ENCODE assay signal across 8 mouse cellular contexts in genomic region chr1:127206020-127206641, GRCm38 (mm10). TPM values are rescaled to one million over a fixed set of nuclear protein-coding genes. Genes with fewer than 3 reads are reported as not detected.
DNase-seq lines count a peak whose midpoint lies in the region; ATAC-seq and TF ChIP-seq lines count a peak whose summit lies in the region.

No protein-coding gene starts in this region.

- no peaks in the 10 kb centered on the region for H3K36me3 ChIP-seq in heart, embryonic 13.5 days
- H3K36me3 ChIP-seq in kidney, embryonic 16.5 days (ENCODE audit: insufficient read depth, low read length) = no peaks in the 10 kb centered on the region
- no peaks in the 10 kb centered on the region for H3K36me3 ChIP-seq in liver, embryonic 15.5 days (replicated peaks)
- no peaks in the 10 kb centered on the region for H3K36me3 ChIP-seq in stomach, embryonic 16.5 days (ENCODE audit: control insufficient read depth, insufficient read depth, low read length)

- H3K4me3 ChIP-seq in embryonic fibroblast, embryonic 13.5 days (ENCODE audit: insufficient read depth, low read length) = peak overlapping the region; percentile 75
- peak overlapping the region; percentile 84 for H3K4me3 ChIP-seq in heart, embryonic 13.5 days
- peak overlapping the region; percentile 91 for H3K4me3 ChIP-seq in kidney, embryonic 16.5 days (ENCODE audit: low read length)
- peak overlapping the region; percentile 69 for H3K4me3 ChIP-seq in liver, embryonic 15.5 days (replicated peaks)
- H3K4me3 ChIP-seq in stomach, embryonic 16.5 days (replicated peaks; ENCODE audit: low read length) = peak overlapping the region; percentile 94

- peak; percentile 72 for TF ChIP-seq POLR2A in embryonic fibroblast, embryonic 13.5 days (IDR thresholded peaks at IDR 0.05; ENCODE audit: low read depth, low read length)

- DNase-seq in B cell, adult 2 months = peak; percentile 43 to 51
- DNase-seq in adrenal gland, postnatal 25 days = peak; percentile 51
- DNase-seq in natural killer cell, adult 2 months (ENCODE audit: low spot score in 2 of 2) = peak; percentile 39 to 43

- no peaks in the 10 kb centered on the region for H3K9me3 ChIP-seq in heart, embryonic 13.5 days
- H3K9me3 ChIP-seq in kidney, embryonic 16.5 days (ENCODE audit: low read length) = no peaks in the 10 kb centered on the region
- H3K9me3 ChIP-seq in liver, embryonic 15.5 days (replicated peaks) = no peaks in the 10 kb centered on the region
- H3K9me3 ChIP-seq in stomach, embryonic 16.5 days (replicated peaks; ENCODE audit: control insufficient read depth, low read length) = no peaks in the 10 kb centered on the region

- H3K4me1 ChIP-seq in embryonic fibroblast, embryonic 13.5 days (ENCODE audit: control insufficient read depth, insufficient read depth, low read length) = peaks cover 3% of the 10 kb centered on the region; the same call in 1 of the 2 replicates
- H3K4me1 ChIP-seq in heart, embryonic 13.5 days = peaks cover 20% of the 10 kb centered on the region
- peaks cover 28% of the 10 kb centered on the region for H3K4me1 ChIP-seq in kidney, embryonic 16.5 days (ENCODE audit: insufficient read depth, low read length)
- peaks cover 23% of the 10 kb centered on the region for H3K4me1 ChIP-seq in liver, embryonic 15.5 days (replicated peaks)
- peaks cover 12% of the 10 kb centered on the region for H3K4me1 ChIP-seq in stomach, embryonic 16.5 days (ENCODE audit: control insufficient read depth, insufficient read depth, low read length)

- peak overlapping the region; percentile 89 for H3K9ac ChIP-seq in heart, embryonic 13.5 days
- peak overlapping the region; percentile 78 for H3K9ac ChIP-seq in kidney, embryonic 16.5 days (replicated peaks; ENCODE audit: low read length)
- H3K9ac ChIP-seq in liver, embryonic 15.5 days = peak overlapping the region; percentile 67
- peak overlapping the region; percentile 87 for H3K9ac ChIP-seq in stomach, embryonic 16.5 days (ENCODE audit: low read length)

- ATAC-seq in heart, embryonic 13.5 days (ENCODE audit: extremely low read depth, insufficient number of reproducible peaks, low FRiP score, low TSS enrichment) = no peak; the same call in 1 of the 2 replicates
- peak; percentile 20 for ATAC-seq in kidney, embryonic 16.5 days (ENCODE audit: low FRiP score, low TSS enrichment)
- ATAC-seq in liver, embryonic 15.5 days (ENCODE audit: insufficient read depth) = no peak
- ATAC-seq in stomach, embryonic 16.5 days (ENCODE audit: insufficient read depth, low FRiP score) = peak; percentile 23; the same call in 1 of the 2 replicates

- H3K4me2 ChIP-seq in heart, embryonic 13.5 days = peak overlapping the region; percentile 98
- peak overlapping the region; percentile 94 for H3K4me2 ChIP-seq in kidney, embryonic 16.5 days (replicated peaks; ENCODE audit: low read depth, low read length)
- H3K4me2 ChIP-seq in liver, embryonic 15.5 days = peak overlapping the region; percentile 87
- H3K4me2 ChIP-seq in stomach, embryonic 16.5 days (ENCODE audit: low read depth, low read length) = peak overlapping the region; percentile 97

- no peak for TF ChIP-seq CTCF in embryonic fibroblast, embryonic 13.5 days (IDR thresholded peaks at IDR 0.05; ENCODE audit: borderline replicate concordance, insufficient read depth, low read length)

- no peaks in the 10 kb centered on the region for H3K27me3 ChIP-seq in heart, embryonic 13.5 days (replicated peaks)
- no peaks in the 10 kb centered on the region for H3K27me3 ChIP-seq in kidney, embryonic 16.5 days (ENCODE audit: insufficient read depth, low read length)
- peaks cover 6% of the 10 kb centered on the region; the same call in 1 of the 2 replicates for H3K27me3 ChIP-seq in liver, embryonic 15.5 days
- no peaks in the 10 kb centered on the region for H3K27me3 ChIP-seq in stomach, embryonic 16.5 days (ENCODE audit: control insufficient read depth, insufficient read depth, low read length)

- no peak overlapping the region for H3K27ac ChIP-seq in embryonic fibroblast, embryonic 13.5 days (ENCODE audit: insufficient read depth, low read length)
- H3K27ac ChIP-seq in heart, embryonic 13.5 days (replicated peaks) = peak overlapping the region; percentile 91
- H3K27ac ChIP-seq in kidney, embryonic 16.5 days (ENCODE audit: low read length) = peak overlapping the region; percentile 2; the same call in 1 of the 2 replicates
- 0 out of 2 replicates have a peak overlapping the region, but pooled peaks have one; percentile 24 for H3K27ac ChIP-seq in liver, embryonic 15.5 days (replicated peaks)
- peak overlapping the region; percentile 96 for H3K27ac ChIP-seq in stomach, embryonic 16.5 days (ENCODE audit: low read length)

- WGBS in heart, embryonic 13.5 days = 3% methylated on average over 39 of the region's 39 CpGs
- 3% methylated on average over 38 of the region's 39 CpGs for WGBS in kidney, embryonic 16.5 days
- WGBS in liver, embryonic 15.5 days (ENCODE audit: insufficient replicate concordance) = 1% methylated on average over 39 of the region's 39 CpGs
- 2% methylated on average over 39 of the region's 39 CpGs for WGBS in stomach, embryonic 16.5 days

RNA-seq across cellular contexts. Expression of gene Mgat5, which starts 1.3 kb away (rescaled TPM):
- 10.7 and 14.3 TPM in 2 replicates for total RNA-seq in adrenal gland, postnatal 25 days (2021)
- 13.3 and 24.2 TPM in 2 replicates for polyA plus RNA-seq in embryonic fibroblast, embryonic 13.5 days (2011; ENCODE audit: insufficient read length, low read depth, missing spikeins)
- 3.3 and 3.4 TPM in 2 replicates for polyA plus RNA-seq in heart, embryonic 13.5 days (2015; fragmentation: Nextera tagmentation; extraction: Ambion mirVana)
- polyA plus RNA-seq in kidney, embryonic 16.5 days (2015; fragmentation: Nextera tagmentation; extraction: Ambion mirVana) = 8.1 and 9.7 TPM in 2 replicates
- 0.62 and 0.68 TPM in 2 replicates for polyA plus RNA-seq in liver, embryonic 15.5 days (2015; fragmentation: Nextera tagmentation; extraction: Ambion mirVana)
- 5.7 TPM in 2 replicates for polyA plus RNA-seq in stomach, embryonic 16.5 days (2015; fragmentation: Nextera tagmentation; extraction: Ambion mirVana)

Comparison
In these comparisons a context has a peak if more than half of its experiments do, and no peak if none do; other contexts are left out.
1. ATAC-seq: peak in kidney, embryonic 16.5 days (single experiment) and stomach, embryonic 16.5 days (single experiment); none in heart, embryonic 13.5 days (single experiment) and liver, embryonic 15.5 days (single experiment).
2. Peak in every context shown above with its lines, with median percentiles within 50 percentile points of each other: DNase-seq, H3K4me3 ChIP-seq, H3K4me2 ChIP-seq and H3K9ac ChIP-seq.